Mouse (Mus musculus): ENCODE results near the gene Slc38a11. TPM values are rescaled to one million over a fixed set of nuclear protein-coding genes. Genes with fewer than 3 reads are reported as not detected.
A peak's percentile ranks its signal among the peaks of the same experiment; 100 is the strongest.

Gene Slc38a11
- total RNA-seq, 1 experiment = 0.13 TPM

DNA sequence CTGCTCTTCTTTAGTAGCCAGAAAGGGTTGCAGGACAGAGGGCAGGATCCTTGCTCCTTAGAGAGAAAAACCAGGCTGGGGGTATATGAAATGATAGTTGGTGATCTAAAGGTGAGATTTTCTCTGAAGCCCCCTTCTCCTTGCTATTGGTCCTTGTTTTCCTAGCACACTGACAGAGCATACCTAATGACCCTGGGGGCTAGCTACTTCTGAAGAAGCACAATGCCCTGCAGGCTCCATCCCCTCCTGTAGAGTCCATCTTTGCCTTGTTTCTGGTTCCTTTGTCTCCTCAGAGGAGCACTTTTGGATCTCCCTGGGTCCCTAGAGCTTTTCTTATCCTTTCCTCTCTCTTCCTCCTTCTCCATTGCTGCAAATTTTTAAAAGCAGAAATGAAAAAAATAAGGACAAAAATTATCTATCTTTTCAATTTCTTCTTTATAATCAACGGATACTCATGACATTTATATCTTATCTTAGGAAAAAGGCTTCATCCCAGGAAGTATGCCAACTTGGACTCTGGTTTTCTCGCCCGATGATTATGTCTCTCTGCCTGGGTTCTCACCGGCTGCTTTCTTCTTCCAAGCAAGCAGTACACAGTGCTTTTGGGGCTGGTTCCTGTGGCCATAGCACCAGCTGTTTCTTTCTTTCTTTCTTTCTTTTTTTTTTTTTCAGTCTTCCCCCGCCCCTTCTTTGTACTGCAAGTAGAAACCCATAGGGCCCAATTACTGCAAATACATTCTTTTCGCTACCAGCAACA, 41.7 kb downstream of the Slc38a11 start:
- Histone ChIP-seq H3K36me3 (ENCODE audit: control insufficient read depth, insufficient read depth, low read length, poor library complexity, severe bottlenecking) (no peaks in the 10 kb centered on the region), H3K9me3 (ENCODE audit: control insufficient read depth, insufficient read depth, low read depth, low read length) (no peaks in the 10 kb centered on the region), H3K27ac (ENCODE audit: insufficient read depth, low read depth, low read length, poor library complexity, severe bottlenecking) (no peak overlapping the region), H3K4me1 (ENCODE audit: control insufficient read depth in 2 of 2, insufficient read depth in 2 of 2, low read length in 2 of 2, poor library complexity in 1 of 2) (no peaks in the 10 kb centered on the region), H3K9ac (ENCODE audit: insufficient read depth, low read depth, low read length, poor library complexity, severe bottlenecking) (no peak overlapping the region), H3K4me3 (ENCODE audit: insufficient read depth in 1 of 2, low read depth in 1 of 2, low read length in 2 of 2, poor library complexity in 1 of 2, severe bottlenecking in 1 of 2) (no peak overlapping the region)
- TF ChIP-seq CHD2 (IDR thresholded peaks at IDR 0.05; ENCODE audit: low read depth, low read length) (no peak), ZNF384 (IDR thresholded peaks at IDR 0.05; ENCODE audit: low read depth, low read length) (no peak)
- in situ Hi-C loops (cut with MboI; ENCODE audit: low sequenced_read_pairs in 2 of 2, unreplicated experiment in 2 of 2) = no loop called here
- DNase-seq (ENCODE audit: low read depth, low spot score) = no peak

DNA sequence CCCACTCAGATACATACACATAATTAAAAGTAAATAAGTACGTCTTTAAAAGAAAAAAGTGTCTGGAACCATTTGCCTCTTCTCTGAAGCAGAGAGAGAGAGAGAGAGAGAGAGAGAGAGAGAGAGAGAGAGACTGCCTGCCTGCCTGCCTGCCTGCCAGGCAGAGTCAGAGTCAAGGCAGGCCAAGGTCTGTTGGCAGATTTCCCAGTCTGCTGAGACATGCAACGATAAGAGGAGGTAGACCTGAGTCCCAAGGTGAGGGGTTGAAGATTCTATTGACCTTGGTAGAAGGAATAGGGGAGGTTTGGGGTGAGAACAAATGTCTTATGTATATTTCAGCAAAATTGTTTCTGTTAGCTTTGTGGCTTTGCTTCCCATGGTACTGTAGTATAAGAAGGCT, 42.9 kb downstream of the Slc38a11 start:
- no peaks in the 10 kb centered on the region for H3K9me3 ChIP-seq (ENCODE audit: control insufficient read depth, insufficient read depth, low read depth, low read length)
- no peaks in the 10 kb centered on the region for H3K36me3 ChIP-seq (ENCODE audit: control insufficient read depth, insufficient read depth, low read length, poor library complexity, severe bottlenecking)
- TF ChIP-seq ZC3H11A (IDR thresholded peaks at IDR 0.05; ENCODE audit: borderline replicate concordance, low read depth, low read length) (no peak), CHD2 (IDR thresholded peaks at IDR 0.05; ENCODE audit: low read depth, low read length) (no peak), ZNF384 (IDR thresholded peaks at IDR 0.05; ENCODE audit: low read depth, low read length) (no peak), MAFK (IDR thresholded peaks at IDR 0.05; ENCODE audit: insufficient read depth, low read depth, low read length) (no peak), HCFC1 (IDR thresholded peaks at IDR 0.05; ENCODE audit: borderline replicate concordance, insufficient read depth, low read length) (no peak)
- H3K4me3 ChIP-seq (ENCODE audit: insufficient read depth in 1 of 2, low read depth in 1 of 2, low read length in 2 of 2, poor library complexity in 1 of 2, severe bottlenecking in 1 of 2) = no peak overlapping the region
- H3K27ac ChIP-seq (ENCODE audit: insufficient read depth, low read depth, low read length, poor library complexity, severe bottlenecking) = no peak overlapping the region
- in situ Hi-C loops (cut with MboI; ENCODE audit: low sequenced_read_pairs in 2 of 2, unreplicated experiment in 2 of 2) = no loop called here
- H3K9ac ChIP-seq (ENCODE audit: insufficient read depth, low read depth, low read length, poor library complexity, severe bottlenecking) = no peak overlapping the region
- DNase-seq (ENCODE audit: low read depth, low spot score) = no peak
- no peaks in the 10 kb centered on the region for H3K4me1 ChIP-seq (ENCODE audit: control insufficient read depth in 2 of 2, insufficient read depth in 2 of 2, low read length in 2 of 2, poor library complexity in 1 of 2)

DNA sequence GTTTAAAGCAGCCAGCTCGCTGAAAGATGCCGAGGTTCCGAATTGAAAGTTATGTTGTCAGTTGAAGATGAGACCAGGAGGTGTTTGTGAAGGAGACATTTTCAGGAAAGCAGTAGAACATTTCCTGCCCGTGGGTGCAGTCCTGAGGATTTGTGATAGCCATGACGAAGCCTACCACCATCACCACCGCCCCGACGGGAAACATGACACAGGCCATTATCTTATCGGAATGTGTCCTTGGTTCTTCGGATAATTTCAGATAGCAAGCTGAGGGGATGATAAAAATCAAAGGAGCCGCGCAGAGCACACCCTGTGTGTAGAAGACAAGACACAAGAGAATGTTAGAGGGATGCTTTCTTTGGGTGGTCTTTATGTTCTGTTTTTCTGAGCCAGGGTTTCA, 47.1 kb downstream of the Slc38a11 start:
- Histone ChIP-seq H3K36me3 (ENCODE audit: control insufficient read depth, insufficient read depth, low read length, poor library complexity, severe bottlenecking) (no peaks in the 10 kb centered on the region), H3K9ac (ENCODE audit: insufficient read depth, low read depth, low read length, poor library complexity, severe bottlenecking) (no peak overlapping the region), H3K4me3 (ENCODE audit: insufficient read depth in 1 of 2, low read depth in 1 of 2, low read length in 2 of 2, poor library complexity in 1 of 2, severe bottlenecking in 1 of 2) (no peak overlapping the region), H3K27ac (ENCODE audit: insufficient read depth, low read depth, low read length, poor library complexity, severe bottlenecking) (no peak overlapping the region), H3K9me3 (ENCODE audit: control insufficient read depth, insufficient read depth, low read depth, low read length) (no peaks in the 10 kb centered on the region), H3K4me1 (ENCODE audit: control insufficient read depth in 2 of 2, insufficient read depth in 2 of 2, low read length in 2 of 2, poor library complexity in 1 of 2) (no peaks in the 10 kb centered on the region)
- in situ Hi-C loops (cut with MboI; ENCODE audit: low sequenced_read_pairs in 2 of 2, unreplicated experiment in 2 of 2) = no loop called here
- DNase-seq (ENCODE audit: low read depth, low spot score) = no peak
- TF ChIP-seq HCFC1 (IDR thresholded peaks at IDR 0.05; ENCODE audit: borderline replicate concordance, insufficient read depth, low read length) = no peak
- no peak for TF ChIP-seq MAFK (IDR thresholded peaks at IDR 0.05; ENCODE audit: insufficient read depth, low read depth, low read length)
- TF ChIP-seq CHD2 (IDR thresholded peaks at IDR 0.05; ENCODE audit: low read depth, low read length) = no peak
- TF ChIP-seq ZNF384 (IDR thresholded peaks at IDR 0.05; ENCODE audit: low read depth, low read length) = no peak
- TF ChIP-seq ZC3H11A (IDR thresholded peaks at IDR 0.05; ENCODE audit: borderline replicate concordance, low read depth, low read length) = no peak

DNA sequence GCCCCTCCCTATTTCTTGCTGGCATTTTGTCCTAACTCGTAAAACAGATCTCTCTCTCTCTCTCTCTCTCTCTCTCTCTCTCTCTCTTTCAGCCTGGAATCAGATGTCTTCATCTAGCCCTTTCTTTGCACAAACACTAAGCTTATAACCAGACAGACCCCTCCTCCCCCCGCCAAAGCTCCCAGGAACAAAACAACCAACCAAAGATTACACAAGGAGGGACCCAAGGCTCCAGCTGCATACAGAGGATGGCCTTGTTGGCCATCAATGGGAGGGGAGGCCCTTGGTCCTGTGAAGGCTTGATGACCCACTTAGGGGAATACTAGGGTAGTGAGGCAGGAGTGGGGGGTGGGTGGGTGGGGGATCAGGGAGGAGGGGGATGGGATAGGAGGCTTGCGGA, 52.6 kb downstream of the Slc38a11 start:
- H3K9ac ChIP-seq (ENCODE audit: insufficient read depth, low read depth, low read length, poor library complexity, severe bottlenecking) = no peak overlapping the region
- no peaks in the 10 kb centered on the region for H3K9me3 ChIP-seq (ENCODE audit: control insufficient read depth, insufficient read depth, low read depth, low read length)
- TF ChIP-seq ZC3H11A (IDR thresholded peaks at IDR 0.05; ENCODE audit: borderline replicate concordance, low read depth, low read length) = no peak
- no peak for TF ChIP-seq HCFC1 (IDR thresholded peaks at IDR 0.05; ENCODE audit: borderline replicate concordance, insufficient read depth, low read length)
- TF ChIP-seq CHD2 (IDR thresholded peaks at IDR 0.05; ENCODE audit: low read depth, low read length) = no peak
- no peak for TF ChIP-seq ZNF384 (IDR thresholded peaks at IDR 0.05; ENCODE audit: low read depth, low read length)
- TF ChIP-seq MAFK (IDR thresholded peaks at IDR 0.05; ENCODE audit: insufficient read depth, low read depth, low read length) = no peak

DNA sequence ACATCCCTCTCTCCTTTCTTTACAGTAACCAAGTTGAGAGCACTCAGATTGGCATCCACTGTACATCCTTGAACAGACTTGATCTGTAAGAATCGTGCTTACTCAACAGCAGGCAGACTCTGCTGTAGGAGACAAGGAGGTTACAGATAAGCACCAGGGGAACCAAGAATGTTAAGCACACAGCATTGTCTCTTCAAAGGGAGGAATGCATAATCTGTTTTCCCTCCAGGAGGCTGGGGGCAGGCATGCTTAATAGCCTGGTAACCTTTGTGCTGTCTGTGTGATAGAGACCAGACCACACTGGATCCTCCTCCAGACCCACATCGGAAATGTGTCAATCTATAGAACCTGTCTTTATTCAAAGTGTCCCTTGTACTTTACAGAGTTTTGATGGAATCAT, 67.3 kb downstream of the Slc38a11 start:
- H3K4me3 ChIP-seq (ENCODE audit: insufficient read depth in 1 of 2, low read depth in 1 of 2, low read length in 2 of 2, poor library complexity in 1 of 2, severe bottlenecking in 1 of 2) = no peak overlapping the region
- TF ChIP-seq ZC3H11A (IDR thresholded peaks at IDR 0.05; ENCODE audit: borderline replicate concordance, low read depth, low read length) (no peak), MAFK (IDR thresholded peaks at IDR 0.05; ENCODE audit: insufficient read depth, low read depth, low read length) (no peak), CHD2 (IDR thresholded peaks at IDR 0.05; ENCODE audit: low read depth, low read length) (peak; percentile 45; the same call in 1 of the 2 replicates)
- DNase-seq (ENCODE audit: low read depth, low spot score) = peak; percentile 12
- H3K9ac ChIP-seq (ENCODE audit: insufficient read depth, low read depth, low read length, poor library complexity, severe bottlenecking) = no peak overlapping the region
- H3K36me3 ChIP-seq (ENCODE audit: control insufficient read depth, insufficient read depth, low read length, poor library complexity, severe bottlenecking) = no peaks in the 10 kb centered on the region
- no peaks in the 10 kb centered on the region for H3K4me1 ChIP-seq (ENCODE audit: control insufficient read depth in 2 of 2, insufficient read depth in 2 of 2, low read length in 2 of 2, poor library complexity in 1 of 2)
- in situ Hi-C loops (cut with MboI; ENCODE audit: low sequenced_read_pairs in 2 of 2, unreplicated experiment in 2 of 2) = no loop called here
- H3K9me3 ChIP-seq (ENCODE audit: control insufficient read depth, insufficient read depth, low read depth, low read length) = no peaks in the 10 kb centered on the region
- no peak overlapping the region for H3K27ac ChIP-seq (ENCODE audit: insufficient read depth, low read depth, low read length, poor library complexity, severe bottlenecking)

More for the DNA sequence above, 52.6 kb downstream of the Slc38a11 start:
- no peak overlapping the region for H3K4me3 ChIP-seq (ENCODE audit: insufficient read depth in 1 of 2, low read depth in 1 of 2, low read length in 2 of 2, poor library complexity in 1 of 2, severe bottlenecking in 1 of 2)
- no peaks in the 10 kb centered on the region for H3K36me3 ChIP-seq (ENCODE audit: control insufficient read depth, insufficient read depth, low read length, poor library complexity, severe bottlenecking)
- H3K27ac ChIP-seq (ENCODE audit: insufficient read depth, low read depth, low read length, poor library complexity, severe bottlenecking) = no peak overlapping the region
- H3K4me1 ChIP-seq (ENCODE audit: control insufficient read depth in 2 of 2, insufficient read depth in 2 of 2, low read length in 2 of 2, poor library complexity in 1 of 2) = no peaks in the 10 kb centered on the region
- in situ Hi-C loops (cut with MboI; ENCODE audit: low sequenced_read_pairs in 2 of 2, unreplicated experiment in 2 of 2) = no loop called here
- DNase-seq (ENCODE audit: low read depth, low spot score) = no peak

Data from ES-E14 (cell line).